Mouse (Mus musculus): ENCODE measurements at regions not wholly inside any gene's neighbourhood (a gene's known extent, or its start where the extent isn't known, plus 50 kb on each side); places are given as distances from the start of the nearest gene placed in this dataset.
"Not testable (repeated sequence)": the region's sequence is repeated elsewhere in the genome, so short reads cannot be mapped to it uniquely, and the experiment has no call there.

- not testable (repeated sequence) for H3K4me3 ChIP-seq (replicated peaks; ENCODE audit: low read length); ATAC-seq (ENCODE audit: insufficient read depth, low FRiP score); H3K27ac ChIP-seq (ENCODE audit: low read length); H3K27me3 ChIP-seq (ENCODE audit: control insufficient read depth, insufficient read depth, low read length); H3K4me1 ChIP-seq (ENCODE audit: control insufficient read depth, insufficient read depth, low read length); H3K36me3 ChIP-seq (ENCODE audit: control insufficient read depth, insufficient read depth, low read length); H3K9me3 ChIP-seq (replicated peaks; ENCODE audit: control insufficient read depth, low read length); H3K9ac ChIP-seq (ENCODE audit: low read length)
- 79% methylated on average over 11 of the region's 11 CpGs for WGBS
- 0 out of 2 replicates have a peak overlapping the region, but pooled peaks have one; percentile 12 for H3K4me2 ChIP-seq (ENCODE audit: low read depth, low read length)
Observed at GRCm38 (mm10) chr14:27562564-27562963, 54.3 kb upstream of the Ccdc66 start.

GRCm38 (mm10) chr14:27561974-27562373, 53.7 kb upstream of the Ccdc66 start:
- H3K4me2 ChIP-seq (ENCODE audit: low read depth, low read length); H3K36me3 ChIP-seq (ENCODE audit: control insufficient read depth, insufficient read depth, low read length); ATAC-seq (ENCODE audit: insufficient read depth, low FRiP score); H3K4me1 ChIP-seq (ENCODE audit: control insufficient read depth, insufficient read depth, low read length); H3K9me3 ChIP-seq (replicated peaks; ENCODE audit: control insufficient read depth, low read length); H3K4me3 ChIP-seq (replicated peaks; ENCODE audit: low read length); H3K27ac ChIP-seq (ENCODE audit: low read length); H3K9ac ChIP-seq (ENCODE audit: low read length); H3K27me3 ChIP-seq (ENCODE audit: control insufficient read depth, insufficient read depth, low read length): not testable (repeated sequence)
- WGBS = 89% methylated on average over 9 of the region's 9 CpGs

GRCm38 (mm10) chr14:27560434-27560833, 52.2 kb upstream of the Ccdc66 start:
- H3K9me3 ChIP-seq (replicated peaks; ENCODE audit: control insufficient read depth, low read length) = no peaks in the 10 kb centered on the region
- ATAC-seq (ENCODE audit: insufficient read depth, low FRiP score) = no peak
- no peak overlapping the region for H3K4me3 ChIP-seq (replicated peaks; ENCODE audit: low read length)
- no peaks in the 10 kb centered on the region for H3K27me3 ChIP-seq (ENCODE audit: control insufficient read depth, insufficient read depth, low read length)
- H3K27ac ChIP-seq (ENCODE audit: low read length) = no peak overlapping the region
- H3K4me2 ChIP-seq (ENCODE audit: low read depth, low read length) = no peak overlapping the region
- H3K36me3 ChIP-seq (ENCODE audit: control insufficient read depth, insufficient read depth, low read length) = no peaks in the 10 kb centered on the region
- 49% methylated on average over 4 of the region's 4 CpGs for WGBS
- no peak overlapping the region for H3K9ac ChIP-seq (ENCODE audit: low read length)
- no peaks in the 10 kb centered on the region for H3K4me1 ChIP-seq (ENCODE audit: control insufficient read depth, insufficient read depth, low read length)

- no peak overlapping the region for H3K9ac ChIP-seq (ENCODE audit: low read length)
- no peak overlapping the region for H3K4me3 ChIP-seq (replicated peaks; ENCODE audit: low read length)
- H3K4me1 ChIP-seq (ENCODE audit: control insufficient read depth, insufficient read depth, low read length) = no peaks in the 10 kb centered on the region
- no peak overlapping the region for H3K4me2 ChIP-seq (ENCODE audit: low read depth, low read length)
- no peak overlapping the region for H3K27ac ChIP-seq (ENCODE audit: low read length)
- H3K36me3 ChIP-seq (ENCODE audit: control insufficient read depth, insufficient read depth, low read length) = no peaks in the 10 kb centered on the region
- H3K9me3 ChIP-seq (replicated peaks; ENCODE audit: control insufficient read depth, low read length) = no peaks in the 10 kb centered on the region
- no peaks in the 10 kb centered on the region for H3K27me3 ChIP-seq (ENCODE audit: control insufficient read depth, insufficient read depth, low read length)
- 43% methylated on average over 3 of the region's 3 CpGs for WGBS
- no peak for ATAC-seq (ENCODE audit: insufficient read depth, low FRiP score)
Observed at GRCm38 (mm10) chr14:27558794-27559491, 50.7 kb upstream of the Ccdc66 start.

Measured in stomach, embryonic 16.5 days (tissue).